Mouse (Mus musculus) heart, postnatal 0 days (tissue): Measurements from ENCODE around the gene C1qc. TPM values are rescaled to one million over a fixed set of nuclear protein-coding genes. Genes with fewer than 3 reads are reported as not detected.

Experiments used
- ATAC-seq: fragments of 200-750 bp; cut with Nextera tagmentation; 2 replicates; pipeline ENCODE4 v1.8.0; 2017; ENCODE audit warnings: low read depth, moderate number of reproducible peaks, moderate library complexity; ENCODE audit not compliant: insufficient read depth
- DNase-seq: peaks from one replicate; pipeline ENCODE4 v3.0.0-alpha.2; 2016; ENCODE audit warnings: low spot score
- H3K27ac ChIP-seq: fragments of 300-500 bp; sonication (generic); 2 replicates; pipeline ENCODE4 v1.5.1; 2014; ENCODE audit warnings: low read depth, mild to moderate bottlenecking
- H3K27me3 ChIP-seq: fragments of 300-500 bp; sonication (generic); 2 replicates; pipeline ENCODE4 v1.6.1; 2014; ENCODE audit warnings: low read length, mixed read lengths; ENCODE audit not compliant: control insufficient read depth, insufficient read depth
- H3K36me3 ChIP-seq: fragments of 300-500 bp; sonication (generic); replicated peaks from 2 replicates; pipeline ENCODE4 v1.6.1; 2014; ENCODE audit warnings: low read length, mixed read lengths; ENCODE audit not compliant: control insufficient read depth, insufficient read depth
- H3K4me1 ChIP-seq: fragments of 300-500 bp; sonication (generic); 2 replicates; pipeline ENCODE4 v1.6.1; 2014; ENCODE audit warnings: antibody characterized with exemption; ENCODE audit not compliant: control insufficient read depth, insufficient read depth
- H3K4me2 ChIP-seq: fragments of 300-500 bp; sonication (generic); 2 replicates; pipeline ENCODE4 v1.6.1; 2014; ENCODE audit warnings: low read depth, mild to moderate bottlenecking, low read length, moderate library complexity
- H3K4me3 ChIP-seq: fragments of 300-500 bp; sonication (generic); 2 replicates; pipeline ENCODE4 v1.5.1; 2014; ENCODE audit warnings: low read depth, low read length
- H3K9ac ChIP-seq: fragments of 300-500 bp; sonication (generic); replicated peaks from 2 replicates; pipeline ENCODE4 v1.6.1; 2014; ENCODE audit warnings: low read depth, low read length, mixed read lengths
- H3K9me3 ChIP-seq: fragments of 300-500 bp; sonication (generic); replicated peaks from 2 replicates; pipeline ENCODE4 v1.6.1; 2016; ENCODE audit warnings: low read length; ENCODE audit not compliant: control insufficient read depth
- CTCF ChIP-seq: IDR thresholded peaks from 2 replicates; pipeline ENCODE4 v1.5.1; 2016; ENCODE audit warnings: antibody characterized with exemption, control low read depth, low read depth
- EP300 ChIP-seq: IDR thresholded peaks from 2 replicates; pipeline ENCODE4 v1.6.1; 2016; ENCODE audit warnings: antibody characterized with exemption, low read depth
- WGBS: fragments of 180-500 bp; shearing (Covaris S2); extraction: QIAGEN DNeasy Blood & Tissue Kit; methylation state at CpG from one replicate; pipeline ENCODE4 v1.1.7; 2014; 5-methylcytosine and 5-hydroxymethylcytosine counted together
- polyA plus RNA-seq: library from polyadenylated mRNA; unstranded; fragments of >200 nt; fragmentation: Nextera tagmentation; extraction: Ambion mirVana; gene quantifications from 2 replicates; pipeline ENCODE4 v1.2.1, GENCODE M21; 2015
- total RNA-seq: library from RNA; depleted of rRNA; stranded (reverse); fragments of >200 nt; gene quantifications from 2 replicates; pipeline ENCODE4 v1.2.3, GENCODE M21; 2014; ENCODE audit warnings: low replicate concordance; rRNA removed

The C1qc gene
- total RNA-seq, result 31.1 and 49.2 TPM in 2 replicates
- polyA plus RNA-seq, result 19.3 and 22.4 TPM in 2 replicates

DNA sequence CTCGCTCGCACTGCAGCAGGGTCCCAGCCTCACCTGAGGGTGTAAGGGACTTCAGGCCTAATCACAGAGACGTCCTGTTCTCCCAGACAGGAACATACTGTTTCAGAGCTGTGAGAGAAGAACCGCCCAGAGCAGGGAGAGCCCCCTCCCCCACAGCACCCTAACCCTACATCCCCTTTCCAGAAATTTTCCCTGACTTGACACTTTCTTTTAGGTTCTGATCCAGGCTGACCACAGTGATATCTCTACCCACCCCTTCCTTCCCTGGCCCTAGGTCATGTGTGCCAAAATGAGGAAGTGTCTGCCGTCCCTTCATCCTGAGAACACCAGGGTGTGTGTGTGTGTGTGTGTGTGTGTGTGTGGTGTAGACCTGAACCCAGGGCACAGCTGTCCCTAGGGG is at the start of gene C1qc:
TSS of gene C1qc (minus strand) at position 255 of the 400 bp plus-strand sequence.
- H3K4me1 ChIP-seq, result no peaks in the 10 kb centered on the region
- H3K4me2 ChIP-seq, result no peak within 1 kb of the TSS
- 40% methylated on average over 5 of the region's 5 CpGs for WGBS
- DNase-seq (no peak), ATAC-seq (no peak; the same call in 1 of the 2 replicates)
- H3K4me3 ChIP-seq, result no peak within 1 kb of the TSS
- no peak within 1 kb of the TSS for H3K9ac ChIP-seq
- TF ChIP-seq EP300, result no peak
- TF ChIP-seq CTCF, result no peak
- H3K27ac ChIP-seq, result no peak within 1 kb of the TSS
- no peaks in the 10 kb centered on the region for H3K36me3 ChIP-seq
- H3K27me3 ChIP-seq, result peaks cover 61% of the 10 kb centered on the region
- no peaks in the 10 kb centered on the region for H3K9me3 ChIP-seq

DNA sequence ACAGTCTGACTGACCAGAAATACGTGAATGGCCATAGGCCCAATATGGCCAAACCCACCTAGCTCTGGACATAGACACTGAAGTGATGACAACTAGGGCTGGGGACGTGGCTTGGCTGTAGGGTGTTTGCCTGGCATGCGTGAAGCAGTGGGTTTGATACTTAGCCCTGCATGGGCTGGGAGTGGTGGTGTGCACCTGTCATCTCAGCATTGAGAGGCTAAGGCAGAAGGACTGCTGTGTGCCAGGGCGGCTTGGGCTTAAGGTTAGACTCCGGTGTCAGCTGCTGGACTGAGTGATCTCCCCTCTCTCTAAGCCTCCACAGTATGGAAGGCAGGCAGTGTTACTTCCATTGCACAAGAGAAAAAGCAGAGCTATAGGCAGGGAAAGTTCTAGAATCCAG is 45.1 kb upstream of the C1qc start:
- no peaks in the 10 kb centered on the region for H3K9me3 ChIP-seq
- H3K4me2 ChIP-seq, result no peak overlapping the region
- DNase-seq (no peak), ATAC-seq (no peak)
- no peak overlapping the region for H3K27ac ChIP-seq
- H3K9ac ChIP-seq, result no peak overlapping the region
- H3K27me3 ChIP-seq, result peaks cover 53% of the 10 kb centered on the region
- TF ChIP-seq EP300 (no peak), CTCF (no peak)
- WGBS, result 75% methylated on average over 5 of the region's 5 CpGs
- H3K4me3 ChIP-seq, result no peak overlapping the region
- H3K4me1 ChIP-seq, result 0 out of 2 replicates have a peak, but pooled peaks cover under 1% of the 10 kb centered on the region
- no peaks in the 10 kb centered on the region for H3K36me3 ChIP-seq

DNA sequence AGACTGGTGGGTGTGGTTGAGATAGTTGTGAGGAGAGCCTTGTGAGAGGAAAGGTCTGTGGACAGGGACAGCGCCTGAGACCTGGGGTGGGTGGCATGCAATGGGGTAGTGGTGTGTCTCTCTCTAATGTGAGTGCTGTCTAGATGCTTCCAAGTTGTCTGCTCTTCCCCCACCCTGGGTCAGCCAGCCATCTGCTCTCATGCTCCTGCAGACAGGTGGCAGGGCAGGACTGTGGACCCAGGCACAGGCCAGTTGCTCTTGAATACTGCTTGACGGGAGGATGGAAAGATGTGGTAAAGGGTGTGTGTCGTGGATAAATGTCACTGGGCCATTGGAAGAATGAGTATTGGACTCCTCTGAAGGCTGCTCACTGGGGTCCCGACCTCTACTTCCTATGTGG is 44.5 kb upstream of the C1qc start:
- Histone ChIP-seq H3K4me1 (no peaks in the 10 kb centered on the region), H3K27me3 (peaks cover 56% of the 10 kb centered on the region), H3K36me3 (no peaks in the 10 kb centered on the region), H3K9ac (no peak overlapping the region), H3K9me3 (no peaks in the 10 kb centered on the region), H3K27ac (no peak overlapping the region), H3K4me3 (no peak overlapping the region), H3K4me2 (no peak overlapping the region)
- WGBS, result 64% methylated on average over 4 of the region's 4 CpGs
- no peak for TF ChIP-seq CTCF
- TF ChIP-seq EP300, result no peak
- ATAC-seq (no peak), DNase-seq (no peak)

DNA sequence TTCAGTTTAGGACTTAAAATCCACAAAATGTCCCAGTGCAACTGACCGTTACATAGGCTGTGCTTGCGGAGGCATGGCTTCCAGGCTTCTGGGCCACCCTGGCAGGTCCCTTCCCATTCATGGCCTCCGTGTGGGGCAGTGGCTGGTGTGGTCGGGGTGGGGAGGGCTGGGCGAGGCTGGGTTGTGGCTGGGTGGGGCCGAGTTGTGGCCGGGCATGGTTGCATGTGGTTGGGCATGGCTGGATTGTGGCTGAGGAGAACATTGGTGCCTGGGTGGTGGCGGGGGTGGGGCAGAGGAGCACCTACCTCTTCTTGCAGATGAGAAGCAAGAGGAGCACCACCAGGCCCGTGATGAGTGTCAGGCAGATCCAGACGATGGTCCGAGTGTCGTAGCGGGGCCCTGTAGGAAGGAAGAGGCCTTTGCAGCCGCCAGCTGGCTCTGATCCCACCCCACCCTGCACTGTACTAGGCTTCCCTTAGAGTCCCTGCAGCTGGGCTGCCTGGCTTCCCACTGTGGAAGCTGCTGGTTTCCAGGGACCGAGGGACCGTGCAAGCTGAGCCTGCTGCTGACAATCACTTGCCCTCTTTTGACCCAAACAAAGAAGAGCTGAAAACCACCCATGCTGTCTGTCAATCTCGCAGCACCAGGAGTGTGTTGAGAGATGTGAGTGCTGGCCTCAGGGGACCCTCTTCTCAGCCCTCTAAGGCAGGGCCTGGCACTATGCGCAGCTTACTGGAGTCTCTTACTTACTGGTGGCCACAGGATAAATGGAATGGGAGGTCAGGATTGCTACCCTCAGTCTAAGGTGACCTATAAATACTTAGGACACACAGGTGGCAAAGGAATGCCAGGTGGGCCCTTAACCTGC is 42.1 kb upstream of the C1qc start:
- ATAC-seq (peak; percentile 21; the same call in 1 of the 2 replicates), DNase-seq (no peak)
- WGBS, result 27% methylated on average over 18 of the region's 18 CpGs
- no peaks in the 10 kb centered on the region for H3K4me1 ChIP-seq
- no peak overlapping the region for H3K4me3 ChIP-seq
- H3K27me3 ChIP-seq, result peaks cover 53% of the 10 kb centered on the region
- no peak overlapping the region for H3K9ac ChIP-seq
- no peaks in the 10 kb centered on the region for H3K36me3 ChIP-seq
- TF ChIP-seq EP300, result no peak
- no peak for TF ChIP-seq CTCF
- no peaks in the 10 kb centered on the region for H3K9me3 ChIP-seq
- H3K27ac ChIP-seq, result no peak overlapping the region
- no peak overlapping the region for H3K4me2 ChIP-seq

DNA sequence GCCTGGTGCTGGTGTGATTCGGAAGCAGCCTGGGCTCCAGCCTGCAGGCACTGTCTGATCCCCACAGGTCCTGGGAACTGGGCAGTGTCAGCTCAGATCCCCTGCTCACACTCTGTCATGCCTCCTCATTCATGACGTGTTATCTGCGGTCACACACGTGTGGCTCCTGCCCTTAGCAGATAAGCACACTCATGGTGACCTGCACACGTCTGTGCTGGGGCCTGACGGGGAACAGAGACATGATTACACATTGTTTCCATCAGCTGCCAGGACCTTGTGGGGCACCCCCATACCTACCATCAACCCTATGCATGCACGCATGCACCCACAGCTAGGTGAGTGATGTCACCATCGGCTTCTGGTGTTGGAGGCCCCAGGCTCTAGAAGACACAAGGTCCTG is 37.6 kb upstream of the C1qc start:
- Histone ChIP-seq H3K27me3 (peaks cover 63% of the 10 kb centered on the region), H3K9ac (no peak overlapping the region), H3K4me3 (no peak overlapping the region), H3K9me3 (no peaks in the 10 kb centered on the region), H3K4me1 (no peaks in the 10 kb centered on the region), H3K27ac (no peak overlapping the region), H3K4me2 (no peak overlapping the region), H3K36me3 (no peaks in the 10 kb centered on the region)
- WGBS, result 46% methylated on average over 8 of the region's 8 CpGs
- no peak for ATAC-seq
- TF ChIP-seq EP300 (no peak), CTCF (no peak)
- DNase-seq, result no peak
